Mouse (Mus musculus) small intestine, adult 10 weeks (tissue): Measurements from ENCODE around the gene Gpr15. TPM values are rescaled to one million over a fixed set of nuclear protein-coding genes. Genes with fewer than 3 reads are reported as not detected.

Experiments used
- polyA plus RNA-seq: library from polyadenylated mRNA; stranded (reverse); fragments of 350-450 nt; fragmentation: Illumina TruSeq; extraction: RNeasy Lipid Tissue Mini Kit (QIAGEN cat#74804); gene quantifications from one replicate; pipeline ENCODE4 v1.2.3, GENCODE M21; 2014; ENCODE audit warnings: low replicate concordance

Gpr15 gene
- not detected for polyA plus RNA-seq

DNA sequence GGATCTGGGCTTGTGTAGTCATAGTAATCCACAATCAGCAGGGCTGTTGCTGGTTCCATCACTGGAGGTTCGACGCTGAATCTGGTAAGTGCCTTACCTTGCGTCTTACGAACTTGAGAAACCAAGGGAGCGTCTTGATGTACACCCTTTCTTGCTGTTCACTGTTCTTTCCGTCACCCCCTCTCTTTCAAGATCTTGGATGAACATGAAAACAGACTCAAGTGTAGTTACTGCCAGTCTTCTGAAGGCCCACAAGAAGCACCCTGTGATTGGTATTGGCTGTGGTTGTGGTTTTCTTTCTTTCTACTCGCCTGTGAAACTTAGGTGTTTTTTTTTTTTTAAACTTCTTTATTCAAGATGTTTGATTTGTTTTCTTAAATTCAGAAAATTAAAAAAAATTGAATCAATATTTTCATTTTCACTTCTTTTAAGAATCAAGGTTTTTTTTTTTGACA is at the start of gene Gpr15:
TSS of gene Gpr15 (minus strand) at position 405 of the 455 bp plus-strand sequence.

DNA sequence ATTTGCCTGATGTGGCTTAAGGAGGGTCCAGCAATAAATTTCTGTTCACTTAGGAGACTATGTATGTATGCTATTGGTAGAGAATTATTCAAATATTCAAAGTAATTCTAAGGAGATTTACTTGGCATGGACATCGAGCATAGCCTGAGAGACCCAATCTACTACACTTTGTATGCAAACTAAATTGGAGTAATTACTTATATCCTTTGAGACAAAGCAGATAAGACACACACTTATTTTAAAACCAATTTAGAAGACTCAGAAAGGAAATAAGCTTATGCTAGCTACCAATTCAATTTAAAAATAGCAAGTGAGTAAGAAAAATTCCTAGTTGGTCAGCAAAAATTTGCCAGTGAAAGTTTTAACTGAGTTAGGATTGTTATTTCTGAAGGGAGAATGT is 44.2 kb upstream of the Gpr15 start, which contains the start of gene Olfr172:
TSS of gene Olfr172 (minus strand) at position 101 of the 400 bp plus-strand sequence.

DNA sequence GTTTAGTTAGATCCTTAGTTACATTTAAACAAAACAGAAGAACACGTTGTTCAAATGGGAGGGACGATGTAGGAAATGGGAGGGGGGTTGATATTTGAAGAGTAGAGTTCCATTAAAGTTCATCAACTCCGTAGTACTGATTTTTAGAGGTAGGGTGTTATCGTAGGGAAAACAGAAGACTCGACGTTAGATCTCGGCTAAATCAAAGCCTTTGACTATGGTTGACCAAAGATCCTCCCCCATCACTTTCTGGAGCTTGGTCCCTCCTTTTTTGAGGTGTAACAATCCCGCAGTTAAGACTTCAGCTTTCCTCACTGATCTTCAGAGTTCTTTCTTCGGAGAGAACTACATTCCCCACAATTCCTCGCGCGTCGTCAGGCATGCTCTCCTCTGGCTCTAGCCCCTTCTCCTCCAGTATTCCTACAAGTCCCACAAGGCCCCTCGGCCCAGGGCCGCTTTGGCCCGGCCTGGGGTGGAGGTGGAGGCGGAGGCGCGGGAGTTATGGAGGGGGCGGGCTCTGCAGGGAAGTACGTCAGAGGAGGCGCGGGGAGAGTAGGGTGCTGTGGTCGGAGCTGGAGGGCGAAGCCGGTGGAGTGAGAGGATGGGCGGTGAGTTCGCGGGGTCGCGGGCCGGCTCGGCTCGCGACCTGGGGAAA is 8.7 kb upstream of the Gpr15 start, which contains the start of gene Cldnd1:
TSS of gene Cldnd1 (plus strand) at position 434 of the 655 bp plus-strand sequence.

GRCm38 (mm10) chr16:58669917-58670630 is 48.8 kb downstream of the Gpr15 start, which contains the start of gene Cpox:
TSS of gene Cpox (plus strand) at chr16:58670292.

Other genes with a start within 250 kb of the Gpr15 start
- gene St3gal6, start 194.8 kb downstream of the Gpr15 start, polyA plus RNA-seq: 206 TPM
- gene Gm813, start 102.1 kb downstream of the Gpr15 start, polyA plus RNA-seq: not detected
- gene E330017A01Rik, start 80.3 kb downstream of the Gpr15 start, polyA plus RNA-seq: not detected
- gene Cpox, start 48.8 kb downstream of the Gpr15 start, polyA plus RNA-seq: 121 TPM
- gene Cldnd1, start 8.8 kb upstream of the Gpr15 start, polyA plus RNA-seq: 278 TPM
- not detected for gene Olfr172, start 44.1 kb upstream of the Gpr15 start, polyA plus RNA-seq
- not detected for gene Olfr173, start 81.2 kb upstream of the Gpr15 start, polyA plus RNA-seq
- gene Olfr175-ps1, start 107.7 kb upstream of the Gpr15 start, polyA plus RNA-seq: not detected
- gene Olfr177, start 155.7 kb upstream of the Gpr15 start, polyA plus RNA-seq: not detected
- not detected for gene Olfr178, start 173.0 kb upstream of the Gpr15 start, polyA plus RNA-seq
- gene Olfr181, start 209.7 kb upstream of the Gpr15 start, polyA plus RNA-seq: not detected
- gene Olfr180, start 210.3 kb upstream of the Gpr15 start, polyA plus RNA-seq: not detected